Mouse (Mus musculus) stomach, postnatal 0 days (tissue): ENCODE data around the gene Arid3a.

Source experiments
- CTCF ChIP-seq: IDR thresholded peaks from 2 replicates; pipeline ENCODE4 v1.5.1; 2016; ENCODE audit warnings: antibody characterized with exemption, low read depth, mild to moderate bottlenecking, moderate library complexity
- EP300 ChIP-seq: optimal IDR thresholded peaks from 2 replicates; pipeline ENCODE3; 2016; ENCODE audit warnings: antibody characterized with exemption

- TF ChIP-seq CTCF (no peak), EP300 (no peak)
Measured at GRCm38 (mm10) chr10:79943471-79943901, 16.6 kb downstream of the Arid3a start.
